8 mouse cellular contexts compared by ENCODE assay signal in genomic region chr12:87044711-87045110, GRCm38 (mm10). TPM values are rescaled to one million over a fixed set of nuclear protein-coding genes. Genes with fewer than 3 reads are reported as not detected.
DNase-seq lines count a peak whose midpoint lies in the region; ATAC-seq lines count a peak whose summit lies in the region.

No protein-coding gene starts in this region.

- no peaks in the 10 kb centered on the region for H3K36me3 ChIP-seq in midbrain, embryonic 13.5 days
- no peaks in the 10 kb centered on the region for H3K36me3 ChIP-seq in liver, embryonic 12.5 days

- H3K27me3 ChIP-seq in midbrain, embryonic 13.5 days, result no peaks in the 10 kb centered on the region; the same call in 1 of the 2 replicates
- H3K27me3 ChIP-seq in liver, embryonic 12.5 days (replicated peaks), result no peaks in the 10 kb centered on the region

- H3K4me2 ChIP-seq in midbrain, embryonic 13.5 days (replicated peaks), result no peak overlapping the region
- no peak overlapping the region for H3K4me2 ChIP-seq in liver, embryonic 12.5 days

- 3% methylated on average over 5 of the region's 5 CpGs for WGBS in midbrain, embryonic 13.5 days
- 25% methylated on average over 5 of the region's 5 CpGs for WGBS in liver, embryonic 12.5 days (ENCODE audit: insufficient replicate concordance)

- DNase-seq in cerebellum, adult 11 months, result peak; percentile 36
- DNase-seq in cerebellum, adult 8-10 months, result no peak
- DNase-seq in brain, adult 2 months (ENCODE audit: low read depth, low spot score), result peak; percentile 90
- peak; percentile 46 to 49 for DNase-seq in frontal cortex, postnatal 36 days (ENCODE audit: low spot score in 2 of 2)
- DNase-seq in urinary bladder, postnatal 25 days (ENCODE audit: low spot score), result no peak
- DNase-seq in thymus, postnatal 0 days (ENCODE audit: low spot score), result no peak

- ATAC-seq in midbrain, embryonic 13.5 days, result peak; percentile 92
- ATAC-seq in liver, embryonic 12.5 days, result no peak

- no peak overlapping the region for H3K4me3 ChIP-seq in midbrain, embryonic 13.5 days (replicated peaks)
- H3K4me3 ChIP-seq in liver, embryonic 12.5 days, result no peak overlapping the region

- H3K27ac ChIP-seq in midbrain, embryonic 13.5 days, result peak overlapping the region; percentile 57
- H3K27ac ChIP-seq in liver, embryonic 12.5 days, result no peak overlapping the region

- no peak overlapping the region for H3K9ac ChIP-seq in midbrain, embryonic 13.5 days (replicated peaks)
- no peak overlapping the region for H3K9ac ChIP-seq in liver, embryonic 12.5 days

- H3K4me1 ChIP-seq in midbrain, embryonic 13.5 days (replicated peaks), result peaks cover 28% of the 10 kb centered on the region
- no peaks in the 10 kb centered on the region for H3K4me1 ChIP-seq in liver, embryonic 12.5 days

- no peaks in the 10 kb centered on the region for H3K9me3 ChIP-seq in midbrain, embryonic 13.5 days
- no peaks in the 10 kb centered on the region for H3K9me3 ChIP-seq in liver, embryonic 12.5 days (replicated peaks)

RNA-seq across cellular contexts. Expression of gene Tmem63c, which starts 23.6 kb away (rescaled TPM):
- 3.7 and 4.3 TPM in 2 replicates for polyA plus RNA-seq in midbrain, embryonic 13.5 days (2015; fragmentation: Nextera tagmentation; extraction: Ambion mirVana)
- not detected in 2 replicates for polyA plus RNA-seq in liver, embryonic 12.5 days (2016; fragmentation: Nextera tagmentation; extraction: Ambion mirVana)
- 0.05 and 0.13 TPM in 2 replicates for polyA plus RNA-seq in thymus, postnatal 0 days (2015; fragmentation: Nextera tagmentation; extraction: Ambion mirVana)

RNA-seq across cellular contexts. Expression of gene Zdhhc22, which starts 54.5 kb away (rescaled TPM):
- polyA plus RNA-seq in midbrain, embryonic 13.5 days (2015; fragmentation: Nextera tagmentation; extraction: Ambion mirVana), result 6.0 and 7.1 TPM in 2 replicates
- not detected in 2 replicates for polyA plus RNA-seq in liver, embryonic 12.5 days (2016; fragmentation: Nextera tagmentation; extraction: Ambion mirVana)
- 0.05 TPM in 2 replicates for polyA plus RNA-seq in thymus, postnatal 0 days (2015; fragmentation: Nextera tagmentation; extraction: Ambion mirVana)

RNA-seq across cellular contexts. Expression of gene Ngb, which starts 57.6 kb away (rescaled TPM):
- 1.3 and 1.6 TPM in 2 replicates for polyA plus RNA-seq in midbrain, embryonic 13.5 days (2015; fragmentation: Nextera tagmentation; extraction: Ambion mirVana)
- 0.17 TPM in 1 of 2 replicates, not detected in the other for polyA plus RNA-seq in liver, embryonic 12.5 days (2016; fragmentation: Nextera tagmentation; extraction: Ambion mirVana)
- 0.18 and 0.35 TPM in 2 replicates for polyA plus RNA-seq in thymus, postnatal 0 days (2015; fragmentation: Nextera tagmentation; extraction: Ambion mirVana)

Comparison
In these comparisons a context has a peak if more than half of its experiments do, and no peak if none do; other contexts are left out.
1. DNase-seq: peak in cerebellum, adult 11 months (single experiment), brain, adult 2 months (single experiment) and frontal cortex, postnatal 36 days (2 of 2); none in cerebellum, adult 8-10 months (single experiment), urinary bladder, postnatal 25 days (single experiment) and thymus, postnatal 0 days (single experiment).